Mouse (Mus musculus) hematopoietic multipotent progenitor cell, adult 10-12 weeks (in vitro differentiated cells): ENCODE results near the gene Col18a1. TPM values are rescaled to one million over a fixed set of nuclear protein-coding genes. Genes with fewer than 3 reads are reported as not detected.

Experiments used
- polyA plus RNA-seq: library from polyadenylated mRNA; stranded (reverse); fragments of >175 nt; gene quantifications from 2 replicates; pipeline ENCODE4 v1.2.3, GENCODE M21; 2012; ENCODE audit warnings: low replicate concordance

Gene Col18a1
- 1.1 and 1.9 TPM in 2 replicates for polyA plus RNA-seq

DNA sequence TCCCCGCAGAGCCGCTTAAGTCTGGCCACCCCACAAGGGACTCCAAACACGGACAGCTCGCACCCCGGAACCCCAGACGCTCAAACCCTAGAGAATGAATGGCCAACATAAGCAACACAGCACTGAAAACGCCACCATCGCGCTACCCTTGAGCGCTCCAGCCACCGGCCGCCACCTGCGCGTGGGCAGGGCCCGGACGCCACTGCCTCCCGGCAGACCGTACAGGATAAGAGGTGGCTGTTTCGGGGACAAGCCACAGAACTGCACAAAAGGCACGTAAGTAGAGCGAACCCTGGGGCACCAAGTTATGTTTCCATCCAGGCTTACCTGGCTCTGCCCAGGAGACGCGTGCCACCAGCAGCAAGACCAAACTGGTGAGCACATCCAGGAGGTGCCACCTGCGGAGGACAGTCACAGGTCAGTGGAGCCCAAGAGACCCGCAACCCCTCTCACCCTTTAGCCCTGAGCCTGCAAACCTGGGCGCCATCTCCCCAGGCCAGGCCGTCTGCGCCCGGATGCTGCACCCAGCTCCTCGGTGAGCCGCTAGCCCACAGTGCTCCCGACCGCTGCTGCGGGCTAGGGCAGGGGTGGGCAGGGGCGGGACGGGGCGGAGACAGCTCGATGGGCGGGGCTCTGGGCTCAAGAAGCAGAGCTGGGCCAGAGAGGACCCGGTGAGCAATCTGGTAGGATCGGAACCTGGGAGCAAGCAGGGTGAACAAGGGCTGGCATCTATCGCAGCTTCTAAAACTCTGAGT, at the start of gene Col18a1:
Gene Col18a1 (minus strand): TSS at position 586 of the 755 bp plus-strand sequence.

DNA sequence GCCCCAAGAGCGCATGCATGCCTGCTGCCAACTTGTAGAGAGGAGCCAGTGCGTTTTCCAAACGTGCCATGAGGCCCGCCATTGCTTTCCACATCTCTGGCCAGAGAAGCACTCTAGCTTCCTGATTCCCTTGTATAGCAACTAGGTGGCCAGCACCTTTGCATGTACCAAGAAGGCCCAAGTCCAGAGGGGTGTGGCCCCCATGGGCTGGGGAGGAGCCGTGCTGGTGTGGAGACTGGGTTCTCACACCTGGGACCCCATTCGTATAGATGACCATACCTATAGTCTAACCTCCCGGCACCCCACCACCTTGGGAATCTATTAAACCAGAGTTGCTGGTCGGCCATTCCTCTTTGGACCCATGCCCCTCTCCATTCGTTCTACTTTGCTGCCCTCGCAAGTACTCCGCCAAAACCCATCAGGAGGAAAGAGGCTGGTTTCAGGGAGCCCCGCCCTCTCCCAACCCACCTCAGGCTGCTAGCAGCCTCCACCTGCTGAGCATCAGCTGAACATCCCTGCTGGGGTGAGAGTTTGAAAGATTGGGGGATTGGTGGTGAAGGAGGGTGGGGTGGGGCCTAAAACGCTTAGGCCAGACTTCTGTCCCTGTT, 134.5 kb downstream of the Col18a1 start, which contains the start of gene Slc19a1:
Gene Slc19a1 (plus strand): TSS at position 474 of the 608 bp plus-strand sequence.

Other genes with a start within 250 kb of the Col18a1 start
- gene Pcbp3, start 204.7 kb downstream of the Col18a1 start, polyA plus RNA-seq = 3.7 and 8.7 TPM in 2 replicates
- gene Slc19a1, start 134.3 kb downstream of the Col18a1 start, polyA plus RNA-seq = 18.4 and 24.0 TPM in 2 replicates
- 49.9 and 76.0 TPM in 2 replicates for gene Pofut2, start 92.7 kb upstream of the Col18a1 start, polyA plus RNA-seq